Mouse (Mus musculus) spleen, postnatal 14 days (tissue): ENCODE measurements around the gene Fstl1.
A peak's percentile ranks its signal among the peaks of the same experiment; 100 is the strongest.

ENCODE experiments used
- DNase-seq, 2 experiments: peaks; one replicate each; pipeline ENCODE4 v3.0.0; 2021 to 2022; ENCODE audit warnings: low spot score in 2 of 2

Fstl1 gene

DNA sequence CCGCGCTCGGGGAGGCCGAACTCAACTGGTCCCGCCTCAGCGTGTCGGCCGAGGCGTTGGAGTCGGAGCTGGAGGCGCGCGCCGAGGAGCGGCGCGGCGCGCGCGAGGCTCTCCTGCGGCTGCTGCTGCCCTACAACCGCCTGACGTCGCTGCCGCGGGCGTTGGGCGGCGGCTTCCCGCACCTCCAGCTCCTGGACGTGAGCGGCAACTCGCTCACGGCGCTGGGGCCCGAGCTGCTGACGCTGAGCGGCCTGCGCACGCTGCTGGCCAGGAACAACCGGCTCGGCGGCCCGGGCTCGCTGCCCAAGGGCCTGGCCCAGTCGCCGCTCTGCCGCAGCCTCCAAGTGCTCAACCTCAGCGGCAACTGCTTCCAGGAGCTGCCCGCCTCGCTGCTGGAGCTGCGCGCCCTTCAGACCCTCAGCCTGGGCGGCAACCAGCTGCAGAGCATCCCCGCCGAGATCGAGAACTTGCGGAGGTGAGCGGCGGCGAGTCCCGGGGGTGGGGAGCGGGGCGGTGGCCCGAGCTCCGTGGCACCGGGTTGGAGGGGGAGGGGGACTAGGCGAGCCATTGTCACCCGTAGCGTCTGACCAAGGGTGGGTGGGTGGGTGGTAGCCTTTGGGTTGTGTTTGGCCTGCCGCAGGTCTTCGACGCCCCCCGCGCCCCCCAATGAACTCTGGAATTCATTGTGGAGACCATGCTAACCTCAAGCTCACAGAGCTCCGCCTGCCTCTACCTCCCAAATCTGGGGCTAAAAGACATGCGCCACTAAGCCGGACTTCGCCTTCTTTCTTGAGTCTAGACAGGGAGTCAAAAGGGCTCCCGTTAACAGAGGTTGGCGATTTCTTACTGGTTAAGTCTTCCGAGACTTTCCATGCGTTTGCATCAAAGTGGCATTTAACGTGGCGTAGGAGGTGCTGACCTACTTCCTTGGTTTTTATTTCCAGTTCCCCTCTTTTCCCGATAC is 92.1 kb downstream of the Fstl1 start:
- peak in 1 of 2 experiments; percentile 13 for DNase-seq

DNA sequence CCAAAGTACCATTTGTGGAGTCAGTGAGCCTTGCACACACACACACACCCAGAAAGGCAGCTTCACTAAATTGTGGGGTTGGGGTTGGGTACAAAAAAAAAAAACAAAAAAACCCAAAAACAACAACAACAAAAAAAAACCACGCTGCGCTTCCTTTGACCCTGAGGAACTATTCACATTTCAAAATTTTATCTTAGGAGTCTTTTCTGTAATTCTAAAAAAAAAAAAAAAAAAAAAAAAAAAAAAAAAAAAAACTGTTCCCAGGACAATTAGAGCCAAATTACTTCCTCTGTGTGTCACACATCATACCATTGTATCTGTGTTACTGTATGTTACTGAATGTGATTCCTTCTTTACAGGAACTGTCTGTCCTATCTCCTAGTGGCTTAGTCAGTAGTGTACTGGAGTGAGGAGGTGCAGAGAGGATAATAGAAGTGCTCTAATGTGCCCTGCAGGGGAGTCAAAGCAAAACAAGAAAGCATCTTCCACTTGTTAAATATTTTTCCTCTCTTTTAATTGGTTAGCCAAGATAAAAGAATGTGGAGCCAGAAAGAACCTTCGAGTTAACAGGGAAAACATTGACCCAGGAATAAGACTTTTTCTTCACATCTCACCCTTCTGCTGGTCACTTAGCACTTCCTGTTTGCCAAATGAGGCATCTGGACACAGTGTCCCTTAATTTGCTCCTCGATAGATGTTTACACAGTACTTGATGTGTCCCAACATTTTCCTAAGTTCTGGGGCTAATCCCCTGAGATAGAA is 93.0 kb downstream of the Fstl1 start:
- DNase-seq: no peak

DNA sequence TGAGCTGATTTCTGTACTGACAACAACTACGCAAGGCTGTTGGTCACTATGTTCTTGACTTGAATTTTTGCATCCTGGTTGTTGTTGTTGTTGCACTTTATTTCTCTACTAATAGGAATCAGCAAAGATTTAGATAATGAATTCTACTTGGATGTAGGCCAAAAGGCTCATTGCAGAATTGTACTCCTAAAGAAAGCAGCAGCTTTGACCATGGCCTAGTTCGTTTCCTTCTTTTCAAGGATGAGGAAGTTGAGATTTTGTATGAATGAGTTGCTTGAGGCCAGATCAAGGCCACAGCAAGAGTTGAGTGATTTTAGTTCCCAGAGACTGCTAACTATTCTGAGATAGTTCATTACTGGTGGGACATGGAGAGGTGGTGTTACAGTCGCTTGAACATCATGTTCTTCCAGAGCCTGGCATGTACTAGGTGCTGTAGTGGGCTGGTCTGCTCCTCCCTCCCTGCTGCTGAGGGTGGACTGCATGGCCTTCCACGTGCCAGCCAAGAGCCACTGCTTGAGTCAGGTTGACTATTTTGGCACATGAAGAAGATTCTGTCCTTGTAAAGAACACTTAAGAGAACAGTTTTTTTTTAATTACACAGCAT is 94.5 kb downstream of the Fstl1 start:
- no peak for DNase-seq

DNA sequence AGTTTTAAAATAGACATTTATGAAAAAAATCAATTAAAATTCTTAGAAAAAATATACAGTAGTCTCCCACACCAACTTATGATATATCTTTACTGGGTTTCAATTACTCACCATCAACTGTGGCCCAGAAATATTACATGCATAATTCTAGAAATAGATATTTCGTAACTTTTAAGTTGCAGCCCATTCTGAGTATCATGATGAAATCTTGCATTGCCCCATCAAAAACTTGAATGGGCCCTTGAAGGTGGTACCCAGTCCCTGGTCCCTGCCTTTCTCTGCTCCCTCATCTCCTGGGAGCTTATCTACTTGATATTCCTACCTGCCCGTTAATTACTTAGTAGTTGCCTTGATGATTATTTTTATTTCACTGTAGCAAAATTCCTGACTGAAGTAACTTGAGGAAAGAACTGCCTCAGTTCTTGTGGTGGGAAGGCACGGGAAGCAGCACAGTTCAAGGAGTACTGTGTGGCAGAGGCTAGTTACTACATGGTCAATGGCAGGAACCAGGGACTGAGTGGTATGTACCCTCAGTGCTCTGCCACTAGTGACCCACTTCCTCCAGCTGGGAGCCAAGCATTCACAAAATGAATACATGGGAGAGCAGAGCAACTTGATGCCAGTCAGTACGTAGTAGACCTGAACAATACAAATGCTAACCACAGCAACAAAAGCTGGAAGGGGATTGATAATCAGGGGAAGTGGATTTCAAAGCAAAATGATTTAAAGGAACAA is 98.0 kb downstream of the Fstl1 start:
- DNase-seq: no peak

DNA sequence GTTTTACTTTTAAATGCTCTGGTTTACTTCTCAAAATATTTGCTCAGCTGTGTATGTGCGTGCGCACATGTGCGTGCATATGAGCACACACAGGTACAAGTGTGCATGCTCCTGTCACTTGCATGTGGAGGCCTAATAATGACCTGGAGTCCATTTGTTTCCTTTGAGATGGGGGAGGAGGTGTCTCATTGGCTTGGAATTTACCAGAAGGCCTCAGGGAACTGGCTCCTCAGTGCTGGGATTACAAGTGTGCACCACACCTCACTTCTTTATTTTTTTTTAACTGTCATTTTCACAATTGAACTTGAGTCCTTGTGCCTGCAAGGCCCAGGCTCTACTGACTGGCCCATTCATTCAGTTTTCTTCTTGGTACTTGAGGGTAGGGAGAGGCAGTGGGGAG is 100.7 kb downstream of the Fstl1 start:
- no peak for DNase-seq

GRCm38 (mm10) chr16:37878951-37879505 is 102.4 kb downstream of the Fstl1 start:
- no peak for DNase-seq

GRCm38 (mm10) chr16:37879750-37880419 is 103.2 kb downstream of the Fstl1 start:
- no peak for DNase-seq

- DNase-seq: no peak
Observed at GRCm38 (mm10) chr16:37881168-37881567, 104.5 kb downstream of the Fstl1 start.
